Mouse (Mus musculus) midbrain, postnatal 0 days (tissue): Measurements from ENCODE around the gene Map3k11. TPM values are rescaled to one million over a fixed set of nuclear protein-coding genes. Genes with fewer than 3 reads are reported as not detected.

Source experiments
- ATAC-seq: fragments of 200-750 bp; cut with Nextera tagmentation; 2 replicates; pipeline ENCODE4 v1.8.0; 2017; ENCODE audit warnings: moderate number of reproducible peaks, mild to moderate bottlenecking, moderate TSS enrichment, moderate library complexity; ENCODE audit not compliant: low FRiP score
- DNase-seq: peaks from one replicate; pipeline ENCODE4 v3.0.0-alpha.2; 2015; ENCODE audit warnings: low spot score
- H3K27ac ChIP-seq: fragments of 300-500 bp; sonication (generic); 2 replicates; pipeline ENCODE4 v1.5.1; 2014; ENCODE audit warnings: low read depth, mild to moderate bottlenecking, low read length, mixed read lengths
- H3K27me3 ChIP-seq: fragments of 300-500 bp; sonication (generic); 2 replicates; pipeline ENCODE4 v1.6.1; 2014; ENCODE audit warnings: low read length, control low read depth, mixed read lengths; ENCODE audit not compliant: insufficient read depth
- H3K36me3 ChIP-seq: fragments of 300-500 bp; sonication (generic); 2 replicates; pipeline ENCODE4 v1.6.1; 2014; ENCODE audit warnings: low read length, control low read depth, mixed read lengths; ENCODE audit not compliant: insufficient read depth
- H3K4me1 ChIP-seq: fragments of 300-500 bp; sonication (generic); 2 replicates; pipeline ENCODE4 v1.6.1; 2014; ENCODE audit warnings: mild to moderate bottlenecking, control low read depth, antibody characterized with exemption, low read length, mixed read lengths; ENCODE audit not compliant: insufficient read depth
- H3K4me2 ChIP-seq: fragments of 300-500 bp; sonication (generic); 2 replicates; pipeline ENCODE4 v1.6.1; 2014; ENCODE audit warnings: low read depth, mild to moderate bottlenecking, low read length, mixed read lengths; ENCODE audit not compliant: poor library complexity, severe bottlenecking
- H3K4me3 ChIP-seq: fragments of 300-500 bp; sonication (generic); 2 replicates; pipeline ENCODE4 v1.5.1; 2014; ENCODE audit warnings: low read depth, mild to moderate bottlenecking, low read length, moderate library complexity
- H3K9ac ChIP-seq: fragments of 300-500 bp; sonication (generic); replicated peaks from 2 replicates; pipeline ENCODE4 v1.6.1; 2014; ENCODE audit warnings: mild to moderate bottlenecking, low read length, moderate library complexity, mixed read lengths; ENCODE audit not compliant: poor library complexity, severe bottlenecking
- H3K9me3 ChIP-seq: fragments of 300-500 bp; sonication (generic); 2 replicates; pipeline ENCODE4 v1.6.1; 2016; ENCODE audit warnings: low read length, control low read depth
- CTCF ChIP-seq: IDR thresholded peaks from 2 replicates; pipeline ENCODE4 v1.5.1; 2016; ENCODE audit warnings: antibody characterized with exemption, mild to moderate bottlenecking
- WGBS: fragments of 180-500 bp; shearing (Covaris S2); extraction: QIAGEN DNeasy Blood & Tissue Kit; methylation state at CpG from one replicate; pipeline ENCODE4 v1.1.7; 2014; 5-methylcytosine and 5-hydroxymethylcytosine counted together
- polyA plus RNA-seq: library from polyadenylated mRNA; unstranded; fragments of >200 nt; fragmentation: Nextera tagmentation; extraction: Ambion mirVana; gene quantifications from 2 replicates; pipeline ENCODE4 v1.2.1, GENCODE M21; 2015
- total RNA-seq: library from RNA; depleted of rRNA; stranded (reverse); fragments of >200 nt; gene quantifications from 2 replicates; pipeline ENCODE4 v1.2.3, GENCODE M21; 2014

The Map3k11 gene
- total and polyA plus RNA-seq, 2 experiments from 2014 or later, result 9.6 to 24.0 TPM

- Histone ChIP-seq H3K4me1 (peaks cover 32% of the 10 kb centered on the region; the same call in 1 of the 2 replicates), H3K27me3 (no peaks in the 10 kb centered on the region)
- DNase-seq, result peak; percentile 69
Measured at GRCm38 (mm10) chr19:5728631-5729443, 40.3 kb downstream of the Map3k11 start.

GRCm38 (mm10) chr19:5729444-5729815 is 40.9 kb downstream of the Map3k11 start, which contains the start of gene Fam89b:
TSS of gene Fam89b (minus strand) at chr19:5729653.
- H3K9me3 ChIP-seq, result no peaks in the 10 kb centered on the region
- peak within 1 kb of the TSS; percentile 96 for H3K9ac ChIP-seq
- peak; percentile 69 for ATAC-seq
- peak within 1 kb of the TSS; percentile 95 for H3K27ac ChIP-seq
- peaks cover 6% of the 10 kb centered on the region for H3K36me3 ChIP-seq
- H3K4me2 ChIP-seq, result peak within 1 kb of the TSS; percentile 95
- no peaks in the 10 kb centered on the region for H3K27me3 ChIP-seq
- WGBS, result under 1% methylated on average over 37 of the region's 37 CpGs
- no peak for TF ChIP-seq CTCF
- peak; percentile 92 for DNase-seq
- H3K4me1 ChIP-seq, result peaks cover 32% of the 10 kb centered on the region; the same call in 1 of the 2 replicates
- peak within 1 kb of the TSS; percentile 92 for H3K4me3 ChIP-seq

More at GRCm38 (mm10) chr19:5728631-5729443, 40.3 kb downstream of the Map3k11 start:
- peak; percentile 17; the same call in 1 of the 2 replicates for ATAC-seq
- H3K4me3 ChIP-seq, result peak overlapping the region; percentile 92
- H3K4me2 ChIP-seq, result peak overlapping the region; percentile 80
- H3K9me3 ChIP-seq, result no peaks in the 10 kb centered on the region
- H3K27ac ChIP-seq, result peak overlapping the region; percentile 95
- H3K36me3 ChIP-seq, result peaks cover 10% of the 10 kb centered on the region
- WGBS, result 6% methylated on average over 37 of the region's 37 CpGs
- H3K9ac ChIP-seq, result peak overlapping the region; percentile 96
- no peak for TF ChIP-seq CTCF

GRCm38 (mm10) chr19:5730314-5731186 is 42.0 kb downstream of the Map3k11 start:
- no peak for ATAC-seq
- Histone ChIP-seq H3K4me1 (peaks cover 32% of the 10 kb centered on the region; the same call in 1 of the 2 replicates), H3K4me3 (peak overlapping the region; percentile 69), H3K4me2 (peak overlapping the region; percentile 95), H3K9me3 (no peaks in the 10 kb centered on the region), H3K9ac (peak overlapping the region; percentile 73), H3K27ac (no peak overlapping the region; the same call in 1 of the 2 replicates), H3K27me3 (no peaks in the 10 kb centered on the region), H3K36me3 (no peaks in the 10 kb centered on the region; the same call in 1 of the 2 replicates)
- no peak for TF ChIP-seq CTCF
- 73% methylated on average over 29 of the region's 29 CpGs for WGBS
- DNase-seq, result no peak

DNA sequence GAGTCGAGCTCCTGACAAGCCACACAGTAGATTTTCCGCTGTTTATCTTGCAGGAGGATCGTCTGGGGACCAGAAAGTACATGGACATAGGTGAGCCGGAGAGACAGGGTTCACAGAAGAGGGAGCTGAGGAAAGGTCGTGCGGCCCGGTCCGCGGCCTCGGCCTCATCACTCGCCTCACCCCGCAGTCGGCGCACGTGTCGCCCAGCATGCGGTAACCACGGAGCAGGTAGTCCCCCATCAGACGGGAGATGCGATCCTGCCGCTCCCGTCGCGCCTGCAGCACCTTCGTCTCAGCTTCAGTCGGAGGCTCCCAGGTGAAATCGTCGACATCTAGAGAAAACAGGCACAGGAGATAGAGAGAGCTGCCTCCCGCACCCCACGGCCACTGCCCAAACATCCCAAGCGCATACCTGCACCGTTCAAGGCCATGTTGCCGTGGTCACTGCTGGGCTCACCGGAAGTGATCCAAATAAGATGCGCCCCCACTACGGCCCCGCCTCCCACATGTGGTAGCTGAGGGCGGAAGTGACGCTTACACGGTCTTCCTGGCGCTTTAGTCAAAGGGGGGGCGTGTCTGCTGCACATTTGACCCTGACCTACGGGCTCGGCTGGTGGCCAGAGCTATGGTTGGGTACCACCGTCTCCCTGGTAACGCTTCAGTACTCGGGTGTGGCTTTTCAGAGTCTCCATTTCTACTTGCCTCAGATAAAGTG is 42.9 kb downstream of the Map3k11 start:
- no peak for TF ChIP-seq CTCF
- H3K4me3 ChIP-seq, result peak overlapping the region; percentile 69
- H3K4me2 ChIP-seq, result peak overlapping the region; percentile 95
- peak overlapping the region; percentile 73 for H3K9ac ChIP-seq
- peak; percentile 89 for ATAC-seq
- no peaks in the 10 kb centered on the region for H3K9me3 ChIP-seq
- H3K36me3 ChIP-seq, result no peaks in the 10 kb centered on the region; the same call in 1 of the 2 replicates
- under 1% methylated on average over 47 of the region's 47 CpGs for WGBS
- DNase-seq, result peak; percentile 98
- H3K27ac ChIP-seq, result peak overlapping the region; percentile 33
- H3K4me1 ChIP-seq, result peaks cover 24% of the 10 kb centered on the region; the same call in 1 of the 2 replicates
- H3K27me3 ChIP-seq, result no peaks in the 10 kb centered on the region

DNA sequence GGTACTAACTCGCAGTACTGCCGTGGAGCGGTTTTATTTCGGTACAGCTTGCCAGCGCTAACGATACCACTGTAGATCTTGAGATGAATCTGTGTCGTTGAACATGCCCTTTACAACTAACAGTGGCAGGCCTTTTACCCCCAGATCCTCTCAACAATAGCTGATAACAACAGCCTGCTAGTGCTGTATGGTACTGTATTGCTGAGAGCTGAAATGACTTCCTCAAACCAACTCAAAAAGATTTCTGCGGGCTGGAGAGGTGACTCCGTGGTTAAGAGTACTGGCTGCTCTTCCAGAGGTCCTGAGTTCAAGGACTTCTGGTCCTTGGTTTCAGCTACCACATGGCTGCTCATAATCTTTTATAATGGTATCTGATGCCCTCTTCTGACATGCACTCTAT is 45.8 kb downstream of the Map3k11 start:
- no peak overlapping the region for H3K4me3 ChIP-seq
- peaks cover 13% of the 10 kb centered on the region; the same call in 1 of the 2 replicates for H3K4me1 ChIP-seq
- H3K27ac ChIP-seq, result no peak overlapping the region
- DNase-seq (no peak), ATAC-seq (no peak)
- H3K27me3 ChIP-seq, result no peaks in the 10 kb centered on the region
- H3K9ac ChIP-seq, result no peak overlapping the region
- 80% methylated on average over 9 of the region's 9 CpGs for WGBS
- no peak for TF ChIP-seq CTCF
- no peaks in the 10 kb centered on the region for H3K9me3 ChIP-seq
- no peak overlapping the region for H3K4me2 ChIP-seq
- H3K36me3 ChIP-seq, result no peaks in the 10 kb centered on the region; the same call in 1 of the 2 replicates
